Mouse (Mus musculus) hematopoietic stem cell, adult 5-6 weeks (primary cell): ENCODE results near the gene Btbd17. TPM values are rescaled to one million over a fixed set of nuclear protein-coding genes. Genes with fewer than 3 reads are reported as not detected.

Source experiments
- ATAC-seq, 2 experiments: fragments of 125-278 bp in 1 of 2; replicated peaks in 1 of 2; 2 replicates each; pipeline ENCODE4 v1.8.0; 2016 to 2017; ENCODE audit warnings: inconsistent platforms in 2 of 2, mild to moderate bottlenecking in 2 of 2, moderate number of reproducible peaks in 2 of 2, low read depth in 1 of 2, moderate TSS enrichment in 1 of 2; ENCODE audit not compliant: low FRiP score in 2 of 2, poor library complexity in 2 of 2, severe bottlenecking in 2 of 2, insufficient read depth in 1 of 2, low TSS enrichment in 1 of 2
- total RNA-seq: library from RNA; stranded (forward); fragments of 172-1452, 232-1000 nt; gene quantifications from 2 replicates; pipeline ENCODE4 v1.2.3, GENCODE M21; 2017

The Btbd17 gene
- total RNA-seq, 1 experiment from 2014 or later = not detected

DNA sequence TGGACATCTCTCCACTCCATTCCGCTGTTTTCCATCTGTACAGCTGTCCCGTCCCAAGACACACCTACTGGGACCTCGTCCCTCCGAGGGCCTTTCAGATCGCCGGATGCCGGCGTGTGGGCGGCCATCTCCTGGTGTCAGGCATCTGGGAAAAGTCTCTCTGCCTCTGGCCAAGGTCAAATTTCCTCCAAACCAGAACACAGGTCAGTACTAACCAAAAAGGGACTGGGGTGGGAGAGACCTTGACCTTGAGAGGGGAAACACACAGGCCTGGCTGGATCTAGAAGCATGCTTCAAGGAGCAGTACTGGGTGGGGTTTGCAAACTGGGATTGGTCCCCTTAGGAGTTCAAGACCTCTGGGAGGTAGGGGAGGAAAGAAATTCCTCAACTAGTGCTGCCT lies 6.0 kb downstream of the Btbd17 start:
- no peak for ATAC-seq

DNA sequence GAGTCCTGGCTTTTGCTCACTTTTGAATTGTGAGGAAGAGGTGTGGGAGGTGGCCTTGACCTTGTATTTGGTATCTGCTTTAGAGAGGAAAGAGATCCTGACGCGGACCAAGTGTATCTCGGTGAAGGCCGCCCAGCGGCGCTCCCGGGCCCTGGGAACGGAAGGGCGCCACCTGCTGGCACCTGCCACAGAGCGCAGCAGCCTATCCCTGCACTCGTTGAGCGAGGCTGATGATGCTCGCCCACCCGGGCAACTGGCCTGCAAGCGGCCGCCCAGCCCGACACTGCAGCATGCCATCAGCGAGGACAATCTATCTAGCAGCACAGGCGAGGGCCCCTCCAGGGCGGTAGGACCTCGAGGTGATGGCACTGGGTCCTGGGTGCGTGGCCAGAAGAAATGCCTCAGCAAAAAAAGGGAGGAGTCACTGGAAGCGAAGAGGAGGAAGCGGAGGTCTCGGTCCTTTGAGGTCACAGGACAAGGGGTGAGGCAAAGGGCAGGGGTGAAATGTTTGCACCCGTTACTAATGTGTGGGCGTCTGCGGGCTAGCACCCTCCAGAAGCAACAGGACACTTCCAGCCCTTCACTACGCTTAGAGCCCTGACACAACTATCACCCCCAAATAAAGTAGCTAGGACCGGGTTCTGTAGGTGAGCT lies 6.6 kb downstream of the Btbd17 start:
- ATAC-seq = peak; percentile 62 to 71

GRCm38 (mm10) chr11:114787611-114788010 lies 8.1 kb downstream of the Btbd17 start:
- ATAC-seq = no peak

- peak in 1 of 2 experiments; percentile 49; a peak in 2 of 4 replicates for ATAC-seq
These were observed 9.4 kb downstream of the Btbd17 start for GRCm38 (mm10) chr11:114786326-114786725.

- no peak for ATAC-seq
These were observed 9.9 kb downstream of the Btbd17 start for GRCm38 (mm10) chr11:114785892-114786291.

DNA sequence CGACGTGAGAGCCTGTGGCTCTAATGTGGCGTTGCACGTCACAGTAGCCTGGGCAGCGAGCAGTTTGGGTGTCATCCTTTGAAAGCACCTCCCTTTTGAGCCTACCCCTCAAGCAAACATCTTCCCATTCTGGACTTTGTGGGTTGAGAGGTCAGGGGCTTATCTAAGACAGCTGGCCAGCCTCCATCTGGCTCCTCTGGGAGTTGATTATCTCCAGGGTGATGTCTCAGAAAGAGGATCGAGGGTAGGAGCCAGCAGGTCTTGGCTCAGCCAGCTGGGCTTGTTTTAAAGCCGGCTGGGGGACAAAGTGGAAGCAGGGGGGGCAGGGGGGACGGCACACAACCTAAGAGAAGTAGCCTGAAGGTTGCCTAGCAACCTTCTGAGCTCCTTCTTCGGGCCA lies 15.7 kb downstream of the Btbd17 start:
- no peak for ATAC-seq

- ATAC-seq = no peak
These were observed 23.8 kb downstream of the Btbd17 start for GRCm38 (mm10) chr11:114771896-114772295.

GRCm38 (mm10) chr11:114769911-114770310 lies 25.8 kb downstream of the Btbd17 start:
- no peak for ATAC-seq

DNA sequence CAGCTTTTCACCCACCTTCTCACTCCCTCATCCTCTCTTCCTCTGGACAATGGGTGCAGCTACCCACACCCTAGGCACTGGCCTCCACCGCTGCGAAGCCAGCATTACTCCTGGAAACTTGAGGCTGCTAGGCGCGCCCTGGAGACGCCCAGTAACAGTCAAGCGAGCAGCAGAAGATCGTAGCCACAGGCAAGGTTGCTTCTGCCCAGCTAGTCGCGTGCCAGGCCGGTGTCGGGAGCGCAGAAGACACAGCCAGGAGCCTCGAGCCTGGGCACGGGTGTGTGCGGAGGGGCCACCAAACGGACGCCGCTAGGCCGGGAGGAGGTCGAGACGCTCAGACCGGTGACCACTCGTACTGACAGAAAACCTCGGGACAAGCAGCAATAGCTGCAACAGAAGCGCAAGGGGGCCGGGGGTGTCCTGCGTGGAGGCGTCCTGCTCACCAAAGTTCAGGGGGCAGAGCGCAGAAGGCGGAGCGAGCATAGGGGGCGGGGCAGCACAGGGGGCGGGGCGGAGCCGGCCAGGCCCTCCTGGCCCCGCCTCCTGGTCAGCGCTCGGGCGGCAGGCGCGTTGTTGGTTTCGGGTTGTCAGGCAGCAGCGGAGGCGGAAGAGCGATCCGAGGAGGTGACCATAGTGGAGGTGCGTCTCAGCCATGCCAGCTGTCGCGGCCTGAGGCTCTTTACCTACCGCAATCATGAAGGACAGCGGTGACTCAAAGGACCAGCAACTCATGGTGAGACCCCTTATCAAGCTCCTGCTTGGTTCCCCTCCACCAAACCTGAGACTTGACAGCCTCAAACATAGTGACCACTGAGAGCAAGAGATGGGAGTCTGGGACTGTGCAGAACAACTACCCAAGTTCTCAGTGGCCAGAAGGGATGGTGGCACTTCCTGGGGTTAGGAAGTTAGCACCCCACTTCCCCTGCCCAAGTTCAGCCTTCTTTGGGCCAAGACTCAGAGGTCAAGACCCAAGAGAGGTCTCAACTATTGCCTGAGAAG lies 30.6 kb downstream of the Btbd17 start, which contains the start of gene Kif19a:
TSS of gene Kif19a (plus strand) at position 569 of the 999 bp plus-strand sequence.
- peak; percentile 75 to 79 for ATAC-seq

DNA sequence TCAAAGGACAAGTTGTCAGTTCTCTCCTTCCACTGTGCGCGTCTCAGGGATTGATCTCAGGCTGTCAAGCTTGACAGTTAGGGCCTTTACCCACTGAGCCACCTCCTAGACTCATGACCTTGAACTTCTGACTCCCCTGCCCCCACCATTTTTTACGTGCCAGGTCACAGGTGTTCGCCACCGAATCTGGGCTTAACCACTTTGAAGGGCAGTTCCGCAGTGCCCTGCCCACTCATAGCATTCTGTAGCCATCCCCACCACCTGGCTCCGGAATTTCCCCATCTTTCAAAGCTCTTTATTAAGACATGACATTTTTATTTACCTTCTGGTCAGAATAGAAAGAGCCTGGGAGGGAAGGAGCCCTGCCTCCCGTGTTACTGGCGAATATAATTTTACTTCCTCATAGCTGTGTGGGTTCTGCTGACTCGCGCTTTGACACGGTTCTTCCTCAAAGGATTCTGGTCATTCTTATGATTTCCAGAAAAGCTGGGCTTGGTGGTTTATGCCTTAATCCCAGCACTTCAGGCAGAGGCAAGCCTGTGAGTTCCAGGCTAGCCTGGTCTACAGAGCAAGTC lies 48.1 kb downstream of the Btbd17 start:
- peak in 1 of 2 experiments; percentile 38; a peak in 1 of 4 replicates for ATAC-seq

DNA sequence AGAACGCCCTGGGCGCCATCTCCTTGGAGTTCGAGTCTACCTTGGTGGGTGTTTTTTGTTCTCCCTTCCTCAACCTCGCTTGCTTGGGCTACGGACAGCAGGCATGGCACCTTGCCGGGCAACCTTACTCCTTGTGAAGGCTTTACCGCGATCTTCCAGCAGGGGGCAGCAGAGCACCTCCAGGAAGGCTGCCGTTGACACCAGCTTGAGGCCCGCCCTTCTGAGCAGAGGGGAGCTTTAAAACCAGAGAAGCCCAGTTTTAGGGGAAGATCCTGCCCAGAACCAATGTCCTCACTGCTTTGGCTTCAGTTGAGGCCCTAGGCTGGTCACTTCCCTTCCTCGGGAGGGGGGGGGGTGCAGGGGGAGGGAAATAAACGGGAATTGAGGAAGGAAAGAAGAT lies 50.6 kb downstream of the Btbd17 start:
- peak; percentile 85 to 90 for ATAC-seq

DNA sequence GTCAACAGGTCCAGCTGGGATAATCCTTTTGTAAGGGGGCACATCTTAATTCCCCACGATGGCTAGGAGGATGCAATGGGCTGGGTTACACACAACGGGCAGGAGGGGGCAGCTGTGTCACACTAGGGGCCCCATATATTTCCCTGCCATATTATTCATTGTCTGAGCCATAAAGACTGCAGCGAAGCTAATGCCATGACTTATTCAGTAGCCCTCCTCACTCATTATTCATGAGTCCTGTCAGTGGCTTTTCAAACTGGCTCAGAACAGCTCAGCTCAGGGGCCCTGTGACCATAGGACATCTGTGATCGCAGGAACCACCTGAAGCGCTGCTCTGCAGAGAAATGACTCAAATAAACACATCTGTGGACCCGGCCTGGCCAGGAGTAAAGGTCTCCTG lies 54.3 kb downstream of the Btbd17 start:
- ATAC-seq = no peak

Other genes with a start within 250 kb of the Btbd17 start
- 3,442 and 3,720 TPM in 2 replicates for gene Rpl38, start 127.4 kb downstream of the Btbd17 start, total RNA-seq
- gene Ttyh2, start 120.5 kb downstream of the Btbd17 start, total RNA-seq = 3.0 and 3.3 TPM in 2 replicates
- not detected in 2 replicates for gene Dnaic2, start 68.5 kb downstream of the Btbd17 start, total RNA-seq
- 1.9 and 2.0 TPM in 2 replicates for gene Kif19a, start 30.6 kb downstream of the Btbd17 start, total RNA-seq
- not detected in 2 replicates for gene Gpr142, start 3.0 kb upstream of the Btbd17 start, total RNA-seq
- not detected in 2 replicates for gene Gprc5c, start 55.2 kb upstream of the Btbd17 start, total RNA-seq
- 10.7 and 19.2 TPM in 2 replicates for gene Cd300a, start 94.1 kb upstream of the Btbd17 start, total RNA-seq
- 3.5 and 16.8 TPM in 2 replicates for gene Cd300lb, start 138.4 kb upstream of the Btbd17 start, total RNA-seq
- gene Cd300c, start 173.2 kb upstream of the Btbd17 start, total RNA-seq = not detected in 2 replicates
- 0.99 and 4.9 TPM in 2 replicates for gene Cd300ld, start 194.0 kb upstream of the Btbd17 start, total RNA-seq
- gene Cd300c2, start 205.9 kb upstream of the Btbd17 start, total RNA-seq = 3.1 and 4.4 TPM in 2 replicates
- gene Cd300ld2, start 220.2 kb upstream of the Btbd17 start, total RNA-seq = not detected in 2 replicates
- not detected in 2 replicates for gene Cd300ld4, start 231.1 kb upstream of the Btbd17 start, total RNA-seq
- gene Cd300ld5, start 241.8 kb upstream of the Btbd17 start, total RNA-seq = not detected in 2 replicates